Mouse (Mus musculus): ENCODE measurements around the gene Tas1r3.

Tas1r3 gene

DNA sequence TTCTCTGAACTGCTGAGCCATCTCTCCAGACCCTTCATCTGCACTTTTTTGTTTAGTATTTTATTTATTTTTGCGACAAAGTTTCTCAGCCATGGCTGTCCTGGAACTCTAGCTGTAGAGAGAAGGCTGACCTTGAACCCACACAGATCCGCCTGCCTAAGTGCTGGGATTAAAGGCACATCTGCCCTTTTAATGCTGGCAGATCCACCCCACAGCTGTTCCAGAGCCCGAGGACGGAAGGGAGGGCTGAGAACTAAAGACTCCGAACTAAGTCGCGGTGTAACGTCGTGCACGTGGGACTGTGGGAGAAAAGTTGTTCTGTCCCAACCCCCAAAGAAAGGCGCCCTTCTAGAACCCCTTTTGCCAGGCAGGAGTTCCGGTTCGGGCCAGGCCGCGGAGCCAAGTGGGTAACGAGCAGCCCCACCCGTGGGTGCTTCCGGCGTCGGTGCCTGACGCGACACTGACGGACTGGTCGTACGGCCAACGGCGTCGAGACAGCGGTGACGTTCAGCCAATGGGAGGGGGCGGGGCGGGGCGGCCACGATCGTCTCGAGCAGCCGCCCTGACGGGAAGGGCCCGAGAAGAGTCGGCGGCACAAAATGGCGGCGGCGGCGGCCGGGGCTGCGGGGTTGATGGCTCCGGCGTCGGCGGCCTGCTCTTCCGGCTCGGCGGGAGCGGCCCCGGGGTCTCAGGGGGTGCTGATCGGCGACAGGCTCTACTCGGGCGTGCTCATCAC is 51.1 kb downstream of the Tas1r3 start, which contains the start of gene Ccnl2:
Gene Ccnl2, plus strand, starts transcription at position 561 of the 736 bp plus-strand sequence.
- DNase-seq (ENCODE audit: extremely low read depth, insufficient read length, low spot score): peak; percentile 92
